Comparison of ENCODE assay signal across 26 mouse cellular contexts in the genomic region with DNA sequence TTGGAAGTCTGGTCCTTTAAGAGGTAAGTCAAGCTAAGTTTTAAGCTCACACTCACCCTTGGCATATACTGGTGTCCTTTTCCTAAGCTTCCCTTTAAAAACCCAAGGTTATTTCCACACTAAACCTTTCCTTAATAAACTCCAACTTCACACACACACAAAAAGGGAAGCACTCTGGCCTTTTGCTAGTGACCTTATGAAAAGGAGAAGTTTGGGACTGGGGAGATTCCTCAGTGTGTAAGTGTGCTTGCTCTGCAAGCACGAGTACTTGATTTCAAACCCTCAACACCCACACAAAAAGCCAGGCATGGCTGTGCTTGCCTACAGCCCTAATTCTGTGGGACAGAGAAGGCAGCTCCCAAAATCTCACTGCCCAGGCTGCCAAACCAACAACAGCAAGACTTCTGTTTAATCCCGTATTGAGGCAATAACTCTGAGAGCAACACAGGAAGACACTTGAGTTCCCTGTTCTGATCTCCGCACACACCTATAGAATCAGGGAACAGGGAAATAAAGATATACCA.
DNase-seq lines count a peak whose midpoint lies in the region; ATAC-seq and TF ChIP-seq lines count a peak whose summit lies in the region.
"Had no signal": no experiment of that assay in that cellular context is flagged by ENCODE, and none has a peak within 500 bp of the region (broad histone marks: within the 10 kb centered on the region; RNA-seq: fewer than 3 reads in every experiment).

No protein-coding gene starts in this region.

- peak; percentile 58 for ATAC-seq in frontal cortex, adult (ENCODE audit: low TSS enrichment)
- 0 out of 4 replicates have a peak, but pooled peaks have one; percentile 22 to 39 for ATAC-seq in hematopoietic stem cell, adult 5-6 weeks (replicated peaks in 1 of 2; ENCODE audit: insufficient read depth in 1 of 2, low FRiP score in 2 of 2, low TSS enrichment in 1 of 2, low read depth in 1 of 2, poor library complexity in 2 of 2, severe bottlenecking in 2 of 2)
- ATAC-seq: Patski had no signal

- peak overlapping the region; percentile 25; the same call in 1 of the 2 replicates for H3K27ac ChIP-seq in spleen, adult 2 months (ENCODE audit: insufficient read depth, low read length)
- H3K27ac ChIP-seq: embryonic facial prominence, embryonic 13.5 days; forebrain, embryonic 15.5 days; midbrain, embryonic 10.5 days had no signal

- no peaks in the 10 kb centered on the region for H3K27me3 ChIP-seq in spleen, adult 2 months (ENCODE audit: control insufficient read depth, insufficient read depth, low read length)
- no peaks in the 10 kb centered on the region for H3K27me3 ChIP-seq in splenic B cell, adult 2 months (ENCODE audit: control insufficient read depth, insufficient read depth, low read length, poor library complexity, severe bottlenecking)
- H3K27me3 ChIP-seq: forebrain, embryonic 15.5 days; hindbrain, embryonic 12.5 days; neural tube, embryonic 15.5 days; Patski had no signal

- no peak for DNase-seq in frontal cortex, postnatal 10 days (ENCODE audit: low spot score in 2 of 2)
- DNase-seq in spleen, adult 2 months (ENCODE audit: low read depth in 1 of 2, low spot score in 2 of 2): no peak
- DNase-seq in spleen, postnatal 10 days (ENCODE audit: low spot score in 2 of 2): no peak
- peak; percentile 19 for DNase-seq in splenic B cell, adult 2 months (ENCODE audit: low read depth, low spot score)
- no peak for DNase-seq in retina, embryonic 14.5 days (ENCODE audit: low spot score)
- DNase-seq in lung, postnatal 36 days: no peak
- DNase-seq: adrenal gland, postnatal 36 days; cerebellum, postnatal 14 days; embryo, embryonic 11 days; heart, postnatal 14 days; kidney, adult 18-20 months; kidney, postnatal 4 days; layer of hippocampus, adult 9-11 months; lung, adult 18-20 months; lung, postnatal 14 days; right cerebral cortex, postnatal 14 days; thymus, postnatal 25 days had no signal

- TF ChIP-seq POLR2A in spleen, adult 2 months (IDR thresholded peaks at IDR 0.05; ENCODE audit: low read depth, low read length): no peak

- H3K4me3 ChIP-seq in spleen, adult 2 months (ENCODE audit: extremely low read depth, insufficient read depth, insufficient read length): no peak overlapping the region
- H3K4me3 ChIP-seq: embryonic facial prominence, embryonic 13.5 days; forebrain, embryonic 15.5 days; heart, embryonic 12.5 days; hindbrain, embryonic 12.5 days; midbrain, embryonic 10.5 days; neural tube, embryonic 15.5 days had no signal

- TF ChIP-seq CTCF in spleen, adult 2 months (IDR thresholded peaks at IDR 0.05; ENCODE audit: extremely low read depth, insufficient read depth, insufficient read length, insufficient replicate concordance): no peak

- 39% methylated on average over 3 of the region's 3 CpGs for WGBS in spleen, adult 2 months

- peaks cover 3% of the 10 kb centered on the region for H3K4me1 ChIP-seq in spleen, adult 2 months (ENCODE audit: control insufficient read depth, insufficient read depth, insufficient read length)
- H3K4me1 ChIP-seq: heart, embryonic 12.5 days had no signal

- H3K36me3 ChIP-seq in spleen, adult 2 months (ENCODE audit: control insufficient read depth, insufficient read depth, low read length): no peaks in the 10 kb centered on the region
- no peaks in the 10 kb centered on the region for H3K36me3 ChIP-seq in splenic B cell, adult 2 months (ENCODE audit: control insufficient read depth, insufficient read depth, low read length, poor library complexity, severe bottlenecking)
- H3K36me3 ChIP-seq: embryonic facial prominence, embryonic 13.5 days; forebrain, embryonic 15.5 days; heart, embryonic 12.5 days; hindbrain, embryonic 12.5 days; midbrain, embryonic 10.5 days; neural tube, embryonic 15.5 days had no signal
